Mouse (Mus musculus) forelimb bud, embryonic 11.5 days (tissue): ENCODE measurements around the gene Tex45.

Experiments used
- DNase-seq: peaks from one replicate; pipeline ENCODE4 v3.0.0-alpha.2; 2012; ENCODE audit warnings: low read depth, low spot score

The Tex45 gene

DNA sequence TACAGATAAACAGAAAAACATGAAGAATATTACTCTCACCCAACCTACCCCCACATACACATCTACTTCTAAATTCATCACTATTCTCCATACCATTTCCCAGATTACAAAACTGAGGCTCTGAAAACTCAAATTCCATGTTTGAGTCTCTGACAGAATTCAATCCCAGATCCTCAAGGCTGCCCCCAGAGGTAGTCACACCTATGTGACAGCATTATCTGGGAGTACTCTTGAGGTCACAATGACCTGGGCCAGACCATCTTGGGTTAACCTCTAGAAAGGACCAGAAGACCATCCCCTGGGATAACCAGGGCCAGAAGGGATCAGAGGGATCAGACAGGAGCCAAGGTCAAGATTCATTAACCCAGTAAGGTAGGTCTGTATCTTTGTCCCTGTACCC is at the start of gene Tex45:
Tex45 (plus strand) TSS at position 301 of the 400 bp plus-strand sequence.
- no peak for DNase-seq

DNA sequence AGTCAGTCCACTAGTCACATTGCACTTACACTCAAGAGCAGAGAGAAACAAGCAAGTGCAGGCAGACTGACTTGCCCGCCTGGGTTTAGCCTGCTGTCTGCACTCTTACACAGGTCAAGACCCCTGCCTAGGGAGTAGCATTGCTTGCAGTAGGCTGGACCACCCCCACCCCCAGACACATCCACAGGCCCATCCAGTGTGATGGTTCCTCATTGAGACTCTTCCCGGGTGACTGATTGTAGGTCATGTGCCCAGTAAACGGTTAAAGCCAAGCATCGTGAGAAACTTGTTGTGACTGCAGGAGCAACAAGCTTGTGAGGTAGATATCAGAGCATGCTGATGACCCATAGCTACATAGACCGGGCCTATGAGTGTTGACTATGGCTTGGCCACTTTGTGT is 49.2 kb upstream of the Tex45 start:
- DNase-seq = no peak

DNA sequence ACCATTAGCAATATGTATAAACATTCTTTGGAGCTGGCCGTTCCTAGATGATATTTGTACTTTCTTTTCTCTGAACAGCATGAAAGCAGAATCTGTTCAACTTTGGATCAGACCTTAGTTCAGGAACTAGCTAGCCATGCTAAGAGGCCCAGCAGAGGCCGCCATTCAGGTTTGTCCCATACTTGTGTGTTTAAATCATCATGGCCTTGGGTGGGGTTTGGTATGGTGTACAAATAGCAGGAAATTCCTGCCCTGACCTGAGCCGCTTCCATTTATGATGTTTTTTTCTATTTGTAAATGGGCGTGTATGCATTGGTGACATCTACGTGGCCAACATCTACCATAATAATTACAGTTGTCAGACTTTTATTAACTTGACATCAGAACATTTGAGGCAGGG is 45.4 kb upstream of the Tex45 start:
- no peak for DNase-seq

DNA sequence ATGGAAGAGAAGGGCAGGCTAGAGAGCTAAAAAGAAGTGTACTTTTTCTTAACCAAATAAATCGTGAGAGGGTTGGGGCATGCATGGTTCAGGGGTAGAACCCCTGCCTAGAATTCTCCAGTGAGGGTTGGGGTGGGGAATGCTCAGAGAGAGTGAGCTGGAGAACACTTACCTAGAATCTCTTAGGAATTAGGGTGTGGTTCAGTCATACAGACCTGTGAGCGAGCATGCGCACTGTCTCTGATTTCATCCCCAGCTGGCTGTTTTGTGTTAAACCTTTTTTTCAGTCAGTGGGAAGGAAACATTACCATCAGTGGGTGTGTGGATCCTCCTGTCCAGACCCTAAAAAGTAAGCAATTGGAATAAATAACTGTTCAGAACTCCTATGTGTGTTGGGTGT is 44.5 kb upstream of the Tex45 start:
- DNase-seq = no peak

DNA sequence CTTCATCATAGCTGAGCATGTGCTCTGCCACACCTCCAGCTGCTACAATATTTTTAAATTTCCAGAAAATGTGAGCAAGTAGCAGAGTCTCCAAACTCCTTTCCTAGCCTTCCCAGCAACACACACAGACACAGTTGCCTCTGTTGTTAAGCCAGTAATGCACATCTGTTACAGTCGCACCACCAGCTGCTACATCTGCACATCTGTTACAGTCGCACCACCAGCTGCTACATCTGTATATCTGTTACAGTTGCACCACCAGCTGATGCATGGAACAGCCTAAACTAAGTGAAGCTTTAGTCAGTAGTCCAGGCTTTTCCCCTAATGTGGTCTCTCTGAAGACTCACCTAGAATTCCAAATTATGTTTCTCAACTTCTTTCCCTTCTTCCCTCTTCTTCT is 42.2 kb upstream of the Tex45 start:
- DNase-seq = no peak

DNA sequence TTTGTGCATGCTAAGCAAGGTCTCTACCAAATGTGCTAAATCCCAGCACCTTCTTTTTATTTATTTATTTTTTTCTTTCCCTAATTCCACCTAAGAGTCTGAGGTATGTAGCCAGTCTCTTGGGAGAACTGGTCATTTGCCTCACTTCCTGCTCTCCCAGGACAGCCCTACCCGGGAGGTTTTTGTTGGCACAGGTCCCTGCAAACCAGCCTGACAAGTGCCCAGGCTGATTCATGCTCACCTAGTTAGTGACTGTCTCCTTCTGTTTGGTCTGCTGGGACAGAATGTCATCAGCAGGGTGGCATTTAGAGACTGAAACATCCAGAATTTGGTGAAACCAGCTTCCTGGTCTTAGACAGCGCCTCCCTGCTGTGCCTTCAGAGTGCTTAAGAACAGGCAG is 40.7 kb upstream of the Tex45 start:
- no peak for DNase-seq

DNA sequence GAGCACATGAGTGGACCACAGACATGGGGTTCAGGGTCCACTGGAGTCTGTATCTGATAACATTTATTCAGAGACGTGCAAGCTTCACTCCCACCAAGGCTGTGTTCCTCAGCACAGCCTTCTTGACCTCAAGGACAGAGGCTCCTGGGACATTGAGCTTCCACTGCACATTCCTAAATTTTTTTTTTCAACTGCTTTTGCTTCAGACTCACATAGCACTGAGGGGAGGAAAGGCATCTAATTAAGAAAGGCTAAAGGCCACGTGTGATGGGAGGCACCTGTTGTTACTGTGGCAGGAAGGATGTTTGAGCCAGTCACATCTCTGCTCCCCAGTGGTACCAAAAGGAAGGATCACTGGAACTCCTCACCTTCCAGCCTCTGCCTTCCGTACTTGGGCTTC is 39.5 kb upstream of the Tex45 start:
- no peak for DNase-seq

DNA sequence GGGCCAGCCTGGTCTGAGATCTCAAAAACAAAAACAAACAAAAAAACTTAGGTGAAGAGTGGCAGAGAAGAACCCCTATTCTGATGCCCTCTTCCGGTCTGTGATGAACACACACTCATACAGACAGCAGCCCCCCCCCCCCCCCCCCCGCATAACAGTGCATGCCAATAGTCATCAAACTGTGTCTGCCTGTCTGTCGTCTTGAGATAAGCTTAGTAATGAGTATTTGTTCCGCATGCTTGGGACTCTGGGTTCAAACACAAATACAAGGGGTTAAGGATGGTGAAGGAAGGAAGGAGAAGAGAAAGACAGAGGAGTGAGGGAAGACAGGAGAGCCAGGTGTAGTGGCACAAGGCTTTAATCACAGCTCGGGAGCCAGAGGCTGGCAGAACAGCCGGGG is 34.2 kb upstream of the Tex45 start:
- DNase-seq = no peak

DNA sequence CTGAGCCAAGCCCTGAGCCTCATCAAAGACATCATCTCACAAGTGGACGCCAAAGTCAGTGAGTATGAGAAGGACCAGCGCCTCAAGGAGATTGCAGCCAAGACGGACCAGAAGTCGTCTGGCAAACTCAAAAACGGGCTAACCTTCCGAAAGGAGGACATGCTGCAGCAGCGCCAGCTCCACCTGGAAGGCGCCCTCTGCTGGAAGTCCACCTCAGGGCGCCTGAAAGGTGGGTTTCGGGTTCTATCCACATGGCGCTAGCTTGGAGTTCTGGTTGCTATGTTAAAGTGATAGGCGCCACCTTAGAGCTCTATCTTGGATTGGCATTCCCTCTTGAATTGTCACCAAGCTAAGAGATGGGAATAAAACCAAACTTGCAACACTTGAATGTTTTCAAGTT is 31.2 kb upstream of the Tex45 start:
- DNase-seq = no peak

DNA sequence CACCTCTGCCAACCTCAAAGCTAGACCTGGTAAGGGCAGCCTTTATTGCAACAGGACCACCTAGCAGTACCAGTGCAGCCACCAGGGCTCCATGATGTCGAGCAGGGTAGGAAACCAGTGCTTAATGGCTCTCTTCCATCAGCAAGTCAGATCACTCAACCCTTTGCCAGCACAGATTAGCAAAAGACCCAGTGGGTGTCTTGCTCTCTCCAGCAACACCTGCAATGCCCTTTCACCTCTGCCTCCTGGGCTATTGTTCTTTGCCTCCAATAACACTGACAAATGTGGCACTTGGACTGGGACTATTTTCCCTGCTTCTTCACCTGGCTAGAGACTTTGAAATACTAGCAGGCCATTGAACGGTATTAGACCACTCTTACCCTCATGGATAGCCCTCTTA is 21.4 kb upstream of the Tex45 start:
- no peak for DNase-seq

DNA sequence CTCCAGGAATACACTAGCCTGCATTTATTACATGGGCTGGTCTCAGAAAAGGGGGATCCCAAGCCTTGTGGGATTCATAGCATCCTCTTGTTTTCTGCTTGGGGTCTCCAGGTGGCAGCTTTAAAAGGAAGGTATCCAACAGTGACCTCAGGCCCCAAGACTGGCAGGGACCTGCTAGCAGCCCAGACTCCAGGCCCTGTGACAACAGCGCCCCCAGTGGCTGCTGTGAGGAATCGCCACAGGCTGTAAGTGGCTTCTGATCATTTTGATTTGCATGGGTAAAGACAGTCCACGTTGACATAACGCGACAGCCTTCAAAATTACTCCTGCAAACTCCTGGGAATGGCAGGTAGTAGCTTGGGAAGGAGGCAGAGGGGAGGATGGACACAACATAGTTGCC is 20.0 kb upstream of the Tex45 start:
- peak; percentile 56 for DNase-seq

DNA sequence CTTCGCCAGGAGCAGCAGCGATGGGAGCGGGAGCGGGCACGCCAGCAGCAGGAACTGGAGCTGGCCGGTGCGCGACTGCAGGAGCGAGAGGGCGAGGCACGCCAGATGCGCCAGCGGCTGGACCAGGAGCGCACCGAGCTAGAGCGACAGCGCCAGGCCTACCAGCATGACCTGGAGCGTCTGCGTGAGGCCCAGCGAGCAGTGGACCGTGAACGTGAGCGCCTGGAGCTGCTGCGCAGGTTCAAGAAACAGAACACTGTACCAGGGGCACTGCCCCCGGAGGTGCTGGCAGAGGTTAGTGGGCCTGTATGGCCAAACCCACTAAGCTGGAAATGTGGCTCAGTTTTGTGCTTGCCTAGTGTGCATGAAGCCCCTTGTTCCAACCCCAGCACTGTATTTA is 18.7 kb upstream of the Tex45 start:
- DNase-seq = no peak

DNA sequence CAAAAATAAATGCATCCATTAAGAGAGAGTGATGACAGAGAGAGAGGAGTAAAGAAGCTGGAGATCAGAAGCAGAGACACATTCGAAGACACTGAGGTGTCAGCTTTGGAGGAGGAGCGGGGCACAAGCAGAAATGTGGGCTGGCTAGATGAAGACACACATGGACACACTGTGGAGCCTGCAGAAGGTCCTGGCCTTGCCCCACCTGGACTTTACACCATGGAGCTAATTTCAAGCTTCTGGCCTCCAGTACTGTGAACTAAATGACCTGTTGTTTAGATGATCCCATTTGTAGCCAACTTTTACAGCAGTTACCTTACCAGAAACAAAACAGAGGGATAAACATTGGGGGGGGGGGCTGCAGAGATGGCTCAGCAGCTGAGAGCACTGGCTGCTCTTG is 7.4 kb upstream of the Tex45 start:
- no peak for DNase-seq

DNA sequence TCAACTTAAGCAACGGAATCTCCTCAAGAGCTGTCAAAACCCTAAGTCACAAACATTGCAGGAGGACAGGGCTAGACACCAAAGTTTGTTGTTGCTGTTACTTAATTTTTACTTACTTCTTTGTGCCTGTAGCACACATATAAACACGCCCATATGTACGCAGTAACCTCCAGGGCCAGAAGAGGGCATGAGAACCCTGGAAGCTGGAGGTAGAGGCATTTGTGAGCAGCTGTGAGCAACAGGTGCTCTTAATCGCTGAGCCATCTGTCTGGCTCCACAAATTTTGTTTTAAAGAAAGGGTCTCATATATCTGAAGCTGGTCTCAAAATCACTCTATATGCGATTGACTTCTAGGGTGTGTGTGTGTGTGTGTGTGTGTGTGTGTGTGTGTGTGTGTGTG is 6.4 kb upstream of the Tex45 start:
- DNase-seq = peak; percentile 77

DNA sequence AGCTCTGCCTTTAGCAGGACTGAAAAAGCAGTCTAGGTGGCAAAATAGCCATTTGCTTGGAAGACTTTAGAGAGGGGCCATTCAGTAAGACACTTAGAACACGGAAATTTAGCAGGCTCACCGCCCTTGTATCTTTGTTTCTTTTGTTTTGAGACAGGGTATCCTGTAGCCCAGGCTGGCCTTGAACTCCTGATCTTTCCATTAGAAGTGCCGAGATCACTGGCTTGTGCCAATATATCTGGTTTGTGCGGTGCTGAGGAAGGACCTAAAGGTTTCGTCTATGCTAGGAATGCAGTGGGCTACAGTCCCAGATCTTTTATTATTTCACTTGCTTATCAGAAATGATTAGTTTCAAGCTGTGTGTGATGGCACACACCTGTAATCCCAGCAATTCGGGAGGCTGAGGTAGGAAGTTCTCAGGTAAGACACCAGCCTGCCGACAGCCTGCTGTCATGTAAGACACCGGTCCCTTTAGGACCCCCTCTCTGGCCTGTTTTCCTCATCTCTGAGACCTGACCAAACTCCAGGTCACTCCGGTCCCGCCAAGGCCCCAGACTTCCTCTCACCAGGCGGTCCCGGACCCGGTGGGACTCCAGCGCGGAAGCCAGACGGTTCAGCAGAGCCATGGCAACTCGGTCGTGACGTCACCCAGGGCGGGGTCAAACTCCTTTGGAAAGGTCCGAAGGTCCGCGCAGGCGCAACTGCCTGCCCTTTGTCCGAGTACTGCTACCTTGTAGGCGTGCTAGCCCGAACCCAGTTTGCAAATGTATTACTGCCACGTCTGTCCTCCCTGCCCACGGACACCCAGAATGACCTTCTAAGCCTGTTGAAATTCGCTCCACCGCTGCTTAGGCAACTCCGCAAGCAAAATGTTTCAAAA is 3.4 kb upstream of the Tex45 start, which contains the start of gene Pex11g:
Pex11g (minus strand) TSS at position 675 of the 880 bp plus-strand sequence.
- peak; percentile 99 for DNase-seq

DNA sequence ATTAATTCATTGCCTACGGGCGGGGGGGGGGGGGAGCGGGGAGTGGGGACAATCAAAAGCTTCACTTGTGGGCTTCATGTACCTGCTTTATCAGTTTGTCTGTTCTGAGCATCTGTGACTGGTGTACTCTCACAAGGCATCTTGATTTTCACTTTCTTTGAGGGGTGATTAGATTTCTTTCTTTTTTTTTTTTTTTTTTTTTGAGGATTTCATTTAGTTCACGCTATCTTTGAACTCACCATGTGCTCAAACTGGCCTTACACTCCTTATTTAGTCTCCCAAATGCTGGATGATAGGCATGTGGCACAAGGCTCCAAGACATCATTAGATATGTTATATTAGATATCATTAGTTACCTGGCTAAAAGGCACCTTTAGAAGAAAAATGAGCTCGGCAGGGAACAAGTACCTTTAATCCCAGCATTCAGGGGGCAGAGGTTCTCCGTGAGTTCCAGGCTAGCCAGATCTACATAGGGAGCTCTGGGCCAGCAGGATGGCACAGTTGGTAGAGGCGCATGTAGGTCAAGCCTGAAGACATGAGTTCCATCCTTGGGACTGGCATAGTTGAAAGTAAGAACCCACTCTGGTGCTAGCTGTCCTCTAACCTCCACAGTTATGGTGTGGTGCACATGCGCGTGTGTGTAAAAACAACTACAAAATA is 2.6 kb upstream of the Tex45 start:
- DNase-seq = no peak

DNA sequence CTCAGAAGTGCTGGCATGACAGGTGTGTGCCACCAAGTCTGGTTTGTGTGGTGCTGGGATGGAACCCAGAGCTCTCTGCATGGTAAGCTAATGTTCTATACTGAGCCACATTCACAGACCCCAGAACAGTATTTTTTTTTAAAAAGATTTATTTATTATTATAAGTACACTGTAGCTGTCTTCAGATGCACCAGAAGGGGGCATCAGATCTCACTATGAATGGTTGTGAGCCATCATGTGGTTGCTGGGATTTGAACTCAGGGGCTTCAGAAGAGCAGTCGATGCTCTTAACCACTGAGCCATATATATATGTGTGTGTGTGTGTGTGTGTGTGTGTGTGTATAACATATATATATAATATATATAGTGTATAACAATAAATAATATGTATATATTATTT is 1.8 kb upstream of the Tex45 start:
- no peak for DNase-seq

DNA sequence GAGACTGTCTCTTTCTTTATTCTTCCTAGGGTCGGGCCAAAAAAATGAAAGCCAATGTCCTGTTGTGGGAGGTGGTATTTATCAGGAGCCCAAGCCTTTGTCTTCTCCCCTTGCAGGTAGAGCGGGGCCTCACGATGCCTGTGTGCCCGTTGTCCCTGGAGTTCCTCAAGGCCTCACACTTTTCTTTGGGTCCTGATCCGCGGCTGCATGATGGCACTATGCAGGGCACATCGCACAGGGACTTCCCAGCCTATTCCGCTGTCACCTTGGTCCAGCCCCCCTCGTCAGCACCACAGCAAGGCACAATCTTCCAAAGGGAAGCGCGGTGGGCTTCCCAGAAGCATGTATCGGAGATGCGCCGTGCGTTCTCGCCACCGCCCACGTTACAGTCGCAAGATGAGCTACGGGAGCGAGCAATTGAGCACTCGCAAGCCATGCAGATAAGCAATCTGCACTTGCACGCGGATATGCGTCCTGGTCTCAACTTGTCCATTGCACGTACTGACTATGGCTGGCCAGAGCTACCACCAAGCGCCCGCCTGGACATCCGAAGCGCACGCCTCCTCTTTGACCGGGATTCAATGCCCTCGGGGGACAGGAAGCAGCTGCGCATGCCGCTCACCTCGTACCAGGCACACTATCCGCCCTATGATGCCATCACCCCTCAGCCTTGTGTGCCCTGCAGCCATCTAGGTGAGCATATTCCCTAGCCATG is 5.2 kb downstream of the Tex45 start:
- no peak for DNase-seq

DNA sequence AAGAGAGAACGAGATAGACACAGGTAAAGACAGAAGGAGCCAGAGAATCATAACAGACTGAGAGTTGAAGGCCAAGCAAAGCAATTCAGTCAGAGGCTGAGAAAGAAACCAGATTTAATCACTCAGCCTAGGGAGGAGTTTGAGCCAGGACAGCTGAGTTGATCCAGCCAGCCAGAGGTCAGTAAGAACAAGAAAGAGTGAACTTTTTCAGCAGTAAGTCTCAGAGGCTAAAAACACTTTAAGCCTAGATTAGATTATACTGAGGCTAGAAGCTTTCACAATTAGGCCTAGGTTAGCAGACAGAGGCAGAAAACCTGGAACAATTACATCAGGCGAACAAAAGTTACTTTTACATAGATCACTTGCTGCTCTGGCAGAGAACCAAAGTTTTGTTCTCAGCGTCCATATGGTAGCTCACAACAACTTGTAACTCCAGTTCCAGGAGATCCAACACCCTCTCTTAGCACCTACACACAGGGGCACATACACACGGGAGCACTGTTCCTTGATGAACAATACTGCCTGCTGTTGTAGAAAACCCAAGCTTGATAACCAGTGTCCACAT is 9.6 kb downstream of the Tex45 start:
- DNase-seq = no peak

DNA sequence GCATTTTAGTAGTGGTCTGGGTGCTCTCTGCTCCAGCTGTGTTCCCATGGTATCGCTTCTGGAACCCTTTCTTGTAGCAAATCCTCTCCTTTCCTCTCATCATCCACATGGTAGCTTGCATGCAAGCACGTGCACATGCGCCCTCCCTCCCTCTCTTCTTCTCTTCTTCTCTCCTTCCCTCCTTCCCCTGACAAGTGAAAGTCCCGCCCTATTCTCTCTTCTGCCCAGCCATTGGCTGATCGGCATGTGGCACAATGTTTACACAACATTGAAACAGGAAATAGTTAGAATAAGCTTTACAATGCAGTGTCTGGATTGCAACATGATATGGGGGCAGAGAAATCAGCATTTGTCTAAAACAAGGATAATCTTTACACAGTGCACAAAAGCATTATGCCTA is 10.9 kb downstream of the Tex45 start:
- DNase-seq = no peak

DNA sequence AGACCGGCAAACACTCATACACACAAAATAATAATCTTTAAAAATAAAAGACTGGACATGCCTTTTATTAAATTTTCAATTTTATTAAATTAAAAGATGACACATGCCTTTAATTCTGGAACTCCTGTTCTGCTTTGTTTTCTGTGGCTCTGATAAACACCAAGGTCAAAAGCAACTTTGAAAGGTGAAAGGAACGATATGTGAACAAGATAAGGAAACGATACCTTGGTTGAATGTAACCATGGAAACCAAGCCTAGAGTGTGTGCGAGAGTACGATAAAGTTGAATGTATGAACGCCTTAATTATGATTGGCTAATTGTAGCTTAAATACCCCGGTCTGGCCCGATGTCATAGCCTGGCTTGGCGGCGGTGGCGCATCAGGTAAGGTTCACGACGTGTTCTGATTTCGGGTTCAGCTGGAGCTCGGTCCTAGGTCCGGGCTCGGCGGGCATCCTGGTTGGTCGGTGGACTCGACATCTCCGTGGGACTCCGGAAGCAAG is 11.6 kb downstream of the Tex45 start:
- no peak for DNase-seq

DNA sequence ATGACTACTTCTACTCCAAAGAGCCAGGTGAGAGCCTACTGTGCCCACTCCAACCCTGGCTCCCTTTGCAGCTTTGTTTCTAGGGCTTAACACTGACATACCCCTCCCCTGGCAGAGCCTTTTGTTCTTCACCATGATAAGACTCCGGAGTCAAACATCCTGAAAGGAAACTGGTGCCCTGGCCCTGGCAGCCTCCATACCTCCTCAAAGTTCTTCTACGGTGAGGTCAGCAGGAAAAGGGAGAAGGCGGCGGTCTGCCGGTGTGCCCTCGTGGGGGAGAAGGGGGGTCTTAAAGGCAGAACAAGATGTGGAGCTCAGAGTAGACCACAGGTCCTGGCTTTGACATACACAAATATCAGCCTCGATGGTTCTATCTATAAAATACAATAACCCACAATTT is 12.9 kb downstream of the Tex45 start:
- DNase-seq = no peak
